Comparison of ENCODE assay signal across 9 mouse cellular contexts in genomic region chr1:167001174-167001843, GRCm38 (mm10). TPM values are rescaled to one million over a fixed set of nuclear protein-coding genes. Genes with fewer than 3 reads are reported as not detected.
DNase-seq lines count a peak whose midpoint lies in the region; ATAC-seq lines count a peak whose summit lies in the region.
"Had no signal": no experiment of that assay in that cellular context is flagged by ENCODE, and none has a peak within 500 bp of the region (broad histone marks: within the 10 kb centered on the region; RNA-seq: fewer than 3 reads in every experiment).

TSS of gene Fam78b (plus strand) at chr1:167001417.

- H3K4me2 ChIP-seq in hindbrain, embryonic 15.5 days = peak within 1 kb of the TSS; percentile 79

- DNase-seq in adrenal gland, postnatal 10 days = peak; percentile 38
- DNase-seq in adrenal gland, postnatal 14 days = no peak
- DNase-seq in ZHBTc4 (ENCODE audit: low read depth, low spot score) = peak; percentile 55
- DNase-seq in forebrain, embryonic 10.5 days (ENCODE audit: extremely low spot score, low spot score) = peak; percentile 48
- peak; percentile 49 for DNase-seq in left cerebral cortex, postnatal 4 days
- DNase-seq in naive thymus-derived CD4-positive, alpha-beta T cell, adult 2 months (ENCODE audit: low read depth) = peak; percentile 1
- DNase-seq in thymus, postnatal 0 days (ENCODE audit: low spot score) = peak; percentile 28

- H3K36me3 ChIP-seq in forebrain, embryonic 10.5 days (replicated peaks) = no peaks in the 10 kb centered on the region
- H3K36me3 ChIP-seq in hindbrain, embryonic 15.5 days = no peaks in the 10 kb centered on the region

- intact Hi-C loops in left cerebral cortex, postnatal 4 days (cut with DNase I) = loop anchor here (10.0 kb wide), 1 partner anchor 207 kb away; no protein-coding TSS in a partner anchor

- under 1% methylated on average over 66 of the region's 85 CpGs for WGBS in forebrain, embryonic 10.5 days
- under 1% methylated on average over 68 of the region's 85 CpGs for WGBS in hindbrain, embryonic 15.5 days

- peak within 1 kb of the TSS; percentile 92 for H3K27ac ChIP-seq in forebrain, embryonic 10.5 days
- peak within 1 kb of the TSS; percentile 97 for H3K27ac ChIP-seq in hindbrain, embryonic 15.5 days (replicated peaks)

- peak within 1 kb of the TSS; percentile 85 for H3K9ac ChIP-seq in hindbrain, embryonic 15.5 days

- peaks cover 24% of the 10 kb centered on the region for H3K4me1 ChIP-seq in forebrain, embryonic 10.5 days
- peaks cover 36% of the 10 kb centered on the region for H3K4me1 ChIP-seq in hindbrain, embryonic 15.5 days (replicated peaks)

- H3K27me3 ChIP-seq in forebrain, embryonic 10.5 days (ENCODE audit: poor library complexity, severe bottlenecking) = peaks cover 42% of the 10 kb centered on the region
- H3K27me3 ChIP-seq in hindbrain, embryonic 15.5 days = no peaks in the 10 kb centered on the region

- peak; percentile 76 for ATAC-seq in hindbrain, embryonic 15.5 days (ENCODE audit: low FRiP score, low read depth)

- no peaks in the 10 kb centered on the region for H3K9me3 ChIP-seq in forebrain, embryonic 10.5 days
- H3K9me3 ChIP-seq in hindbrain, embryonic 15.5 days = no peaks in the 10 kb centered on the region

- H3K4me3 ChIP-seq in forebrain, embryonic 10.5 days = peak within 1 kb of the TSS; percentile 87
- H3K4me3 ChIP-seq in hindbrain, embryonic 15.5 days = peak within 1 kb of the TSS; percentile 72

RNA-seq across cellular contexts. Expression of gene Fam78b, which starts in this region (rescaled TPM):
- total RNA-seq in adrenal gland, postnatal 10 days (2021) = 1 to 10 TPM; 7.2 to 8.0 TPM
- total RNA-seq in adrenal gland, postnatal 14 days (2021) = 6.3 and 6.9 TPM in 2 replicates
- 0.53 and 0.62 TPM in 2 replicates for polyA plus RNA-seq in forebrain, embryonic 10.5 days (2016; fragmentation: Nextera tagmentation; extraction: Ambion mirVana)
- polyA plus RNA-seq in hindbrain, embryonic 15.5 days (2015; fragmentation: Nextera tagmentation; extraction: Ambion mirVana) = 12.0 and 14.1 TPM in 2 replicates
- 10 to 100 TPM; 59.1 to 68.6 TPM for total RNA-seq in left cerebral cortex, postnatal 4 days (2021)
- polyA plus RNA-seq in thymus, postnatal 0 days (2015; fragmentation: Nextera tagmentation; extraction: Ambion mirVana) = 0.54 and 0.70 TPM in 2 replicates
- total RNA-seq: CH12.LX had no signal

Comparison
In these comparisons a context has a peak if more than half of its experiments do, and no peak if none do; other contexts are left out.
1. Peak in DNase-seq, H3K4me3 ChIP-seq and H3K27ac ChIP-seq in forebrain, embryonic 10.5 days; RNA of the gene not detected or under 1 TPM.
2. Peak in DNase-seq in thymus, postnatal 0 days; RNA of the gene not detected or under 1 TPM.